Mouse (Mus musculus) lung, postnatal 0 days (tissue): Measurements from ENCODE around the gene Thap3.

Source experiments
- CTCF ChIP-seq: IDR thresholded peaks from 2 replicates; pipeline ENCODE4 v1.5.1; 2016; ENCODE audit warnings: antibody characterized with exemption, mild to moderate bottlenecking
- EP300 ChIP-seq: IDR thresholded peaks from 2 replicates; pipeline ENCODE4 v1.6.1; 2016; ENCODE audit warnings: antibody characterized with exemption, mild to moderate bottlenecking, control low read depth

DNA sequence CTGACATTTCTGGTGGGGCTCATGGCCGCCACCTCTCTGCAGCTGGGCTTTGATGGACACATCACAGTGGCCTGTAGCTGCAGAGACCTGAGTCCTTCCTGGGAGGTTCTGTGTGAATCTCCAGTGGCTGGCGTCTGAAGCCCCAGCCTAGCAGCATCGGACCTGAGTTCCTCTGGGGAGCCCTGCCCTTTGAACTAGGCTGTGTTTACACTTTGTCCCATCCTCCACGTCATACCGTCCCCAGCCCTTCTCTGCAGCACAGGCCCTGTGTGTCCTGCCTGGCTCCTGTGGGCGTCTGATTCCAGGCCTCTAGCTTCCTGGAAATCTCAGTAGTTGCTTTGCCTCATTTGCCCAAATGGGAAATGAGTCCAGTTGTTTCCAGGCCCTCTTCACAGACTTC, 35.6 kb downstream of the Thap3 start:
- TF ChIP-seq EP300 = no peak
- no peak for TF ChIP-seq CTCF
